9 mouse cellular contexts compared by ENCODE assay signal in the genomic region with DNA sequence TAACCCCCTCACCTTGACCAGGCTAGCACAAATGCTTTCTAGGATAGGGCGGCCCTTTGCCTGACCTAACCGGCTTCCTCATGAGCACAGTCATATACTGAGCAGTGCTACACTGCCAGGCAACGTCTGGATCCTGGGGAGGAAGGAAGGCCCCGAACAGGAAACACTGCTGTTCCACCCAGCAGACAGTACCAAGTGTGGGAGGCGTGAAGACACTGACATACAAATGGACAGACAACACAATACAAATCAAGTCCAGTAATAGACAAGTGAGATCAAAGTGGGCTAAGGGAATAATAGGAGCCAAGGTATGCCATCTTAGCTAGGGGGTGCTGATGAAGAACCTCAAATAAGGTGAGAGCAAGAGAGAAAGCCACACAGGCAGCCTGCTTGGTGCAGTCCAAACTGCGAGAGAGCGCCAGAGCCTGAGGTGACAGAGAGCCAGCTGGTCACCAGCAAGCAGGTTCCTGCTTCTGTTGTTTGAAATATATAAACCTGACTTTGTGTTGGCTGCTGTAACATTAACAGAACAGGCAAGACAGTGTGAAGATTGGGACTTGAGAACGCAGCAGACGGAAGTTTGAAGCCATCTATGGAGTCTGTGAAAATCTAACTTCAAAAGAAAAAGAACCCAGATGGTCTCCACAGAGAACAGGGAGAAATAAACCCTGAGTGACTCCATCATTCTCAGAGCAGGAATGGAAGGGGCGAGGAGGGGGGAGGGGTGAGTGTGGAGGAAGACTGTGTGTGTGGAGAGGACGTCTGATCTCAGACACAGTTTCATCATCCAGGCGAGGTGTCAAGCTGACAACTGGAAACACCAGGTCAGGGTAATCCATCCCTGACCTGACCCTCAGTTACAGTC. TPM values are rescaled to one million over a fixed set of nuclear protein-coding genes. Genes with fewer than 3 reads are reported as not detected.
A peak's percentile ranks its signal among the peaks of the same experiment; 100 is the strongest.
DNase-seq lines count a peak whose midpoint lies in the region; ATAC-seq and TF ChIP-seq lines count a peak whose summit lies in the region.
"Had no signal": no experiment of that assay in that cellular context is flagged by ENCODE, and none has a peak within 500 bp of the region (broad histone marks: within the 10 kb centered on the region; RNA-seq: fewer than 3 reads in every experiment).

No protein-coding gene starts in this region.

- H3K4me2 ChIP-seq in stomach, embryonic 15.5 days: no peak overlapping the region
- H3K4me2 ChIP-seq: limb, embryonic 12.5 days had no signal

- no peaks in the 10 kb centered on the region; the same call in 1 of the 2 replicates for H3K4me1 ChIP-seq in spleen, adult 2 months (ENCODE audit: control insufficient read depth, insufficient read depth, insufficient read length)
- no peaks in the 10 kb centered on the region for H3K4me1 ChIP-seq in stomach, embryonic 15.5 days

- H3K9ac ChIP-seq in stomach, embryonic 15.5 days: no peak overlapping the region
- H3K9ac ChIP-seq: limb, embryonic 12.5 days had no signal

- no peaks in the 10 kb centered on the region for H3K9me3 ChIP-seq in stomach, embryonic 15.5 days
- H3K9me3 ChIP-seq: limb, embryonic 12.5 days had no signal

- peak; percentile 28 for DNase-seq in adrenal gland, postnatal 14 days
- no peak for DNase-seq in adrenal gland, adult 8-10 months
- DNase-seq in spleen, adult 2 months (ENCODE audit: low read depth in 1 of 2, low spot score in 2 of 2): peak in 1 of 2 experiments; percentile 2
- DNase-seq in spleen, postnatal 14 days (ENCODE audit: low spot score in 2 of 2): no peak
- peak; percentile 46 for DNase-seq in kidney, postnatal 10 days
- no peak for DNase-seq in left cerebral cortex, postnatal 36 days (ENCODE audit: low spot score in 2 of 2)
- DNase-seq in ovary, postnatal 10 days (ENCODE audit: low spot score): no peak

- peak; percentile 39; the same call in 1 of the 2 replicates for ATAC-seq in stomach, embryonic 15.5 days (ENCODE audit: insufficient read depth, low FRiP score, low read depth)

- H3K36me3 ChIP-seq in spleen, adult 2 months (ENCODE audit: control insufficient read depth, insufficient read depth, low read length): peaks cover 7% of the 10 kb centered on the region
- 0 out of 2 replicates have a peak, but pooled peaks cover 4% of the 10 kb centered on the region for H3K36me3 ChIP-seq in stomach, embryonic 15.5 days

- 40% methylated on average over 12 of the region's 12 CpGs for WGBS in spleen, adult 2 months
- WGBS in stomach, embryonic 15.5 days: 56% methylated on average over 12 of the region's 12 CpGs

- H3K27ac ChIP-seq in spleen, adult 2 months (ENCODE audit: insufficient read depth, low read length): peak overlapping the region; percentile 40
- H3K27ac ChIP-seq in stomach, embryonic 15.5 days: no peak overlapping the region
- H3K27ac ChIP-seq: limb, embryonic 12.5 days had no signal

- intact Hi-C loops in left cerebral cortex, postnatal 36 days (cut with DNase I): no loop called here

- no peak for TF ChIP-seq CTCF in spleen, adult 2 months (IDR thresholded peaks at IDR 0.05; ENCODE audit: extremely low read depth, insufficient read depth, insufficient read length, insufficient replicate concordance)

- H3K4me3 ChIP-seq in spleen, adult 2 months (ENCODE audit: extremely low read depth, insufficient read depth, insufficient read length): no peak overlapping the region
- no peak overlapping the region for H3K4me3 ChIP-seq in stomach, embryonic 15.5 days (replicated peaks)
- H3K4me3 ChIP-seq: limb, embryonic 12.5 days had no signal

- H3K27me3 ChIP-seq in spleen, adult 2 months (ENCODE audit: control insufficient read depth, insufficient read depth, low read length): no peaks in the 10 kb centered on the region
- H3K27me3 ChIP-seq in stomach, embryonic 15.5 days (replicated peaks): no peaks in the 10 kb centered on the region
- H3K27me3 ChIP-seq: limb, embryonic 12.5 days had no signal

- TF ChIP-seq POLR2A in spleen, adult 2 months (IDR thresholded peaks at IDR 0.05; ENCODE audit: low read depth, low read length): no peak

RNA-seq across cellular contexts. Expression of a gene that starts 28.6 kb away (rescaled TPM):
- total RNA-seq in adrenal gland, postnatal 14 days (2021): 0.11 and 0.22 TPM in 2 replicates
- total RNA-seq in adrenal gland, adult 8-10 months (2022): under 1 TPM; 0.23 to 0.71 (median 0.41) TPM
- 0.01 and 0.04 TPM in 2 replicates for polyA plus RNA-seq in spleen, adult 2 months (2012; rRNA removed)
- polyA plus RNA-seq in stomach, embryonic 15.5 days (2015; fragmentation: Nextera tagmentation; extraction: Ambion mirVana): 0.53 and 0.59 TPM in 2 replicates
- under 1 TPM; 0.20 to 0.50 TPM for total RNA-seq in left cerebral cortex, postnatal 36 days (2021)

Comparison
In these comparisons a context has a peak if more than half of its experiments do, and no peak if none do; other contexts are left out.
1. DNase-seq: peak in adrenal gland, postnatal 14 days (single experiment) and kidney, postnatal 10 days (single experiment); none in adrenal gland, adult 8-10 months (single experiment), spleen, postnatal 14 days (0 of 2), left cerebral cortex, postnatal 36 days (0 of 2) and ovary, postnatal 10 days (single experiment).